Mouse (Mus musculus) left cerebral cortex, adult 9 months (tissue): ENCODE results near the gene Armc6.
A peak's percentile ranks its signal among the peaks of the same experiment; 100 is the strongest.
"Not testable (repeated sequence)": the region's sequence is repeated elsewhere in the genome, so short reads cannot be mapped to it uniquely, and the experiment has no call there.

Experiments used
- DNase-seq, 2 experiments: peaks; one replicate each; pipeline ENCODE4 v3.0.0; 2022; ENCODE audit warnings: low spot score in 2 of 2

Armc6 gene

DNA sequence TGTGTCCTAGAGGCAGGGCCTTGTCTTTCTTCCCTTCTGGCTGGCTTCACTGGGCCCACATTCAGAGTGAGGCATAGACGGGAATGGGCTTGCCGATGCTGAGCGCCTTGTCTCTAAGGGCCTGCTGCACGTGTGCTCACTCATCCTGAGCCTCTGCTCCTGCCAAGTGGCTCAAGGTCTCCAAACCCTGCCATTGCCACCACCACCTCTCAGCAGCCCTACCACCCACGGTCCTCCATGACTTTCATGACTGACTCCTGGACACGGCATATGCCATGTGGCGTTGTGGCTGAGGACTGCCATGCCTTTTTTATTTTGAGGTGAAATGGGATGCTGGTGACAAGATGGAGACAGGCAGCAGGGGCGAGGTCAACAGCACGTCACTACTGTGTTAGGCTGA is 3.4 kb downstream of the Armc6 start:
- DNase-seq, result no peak

DNA sequence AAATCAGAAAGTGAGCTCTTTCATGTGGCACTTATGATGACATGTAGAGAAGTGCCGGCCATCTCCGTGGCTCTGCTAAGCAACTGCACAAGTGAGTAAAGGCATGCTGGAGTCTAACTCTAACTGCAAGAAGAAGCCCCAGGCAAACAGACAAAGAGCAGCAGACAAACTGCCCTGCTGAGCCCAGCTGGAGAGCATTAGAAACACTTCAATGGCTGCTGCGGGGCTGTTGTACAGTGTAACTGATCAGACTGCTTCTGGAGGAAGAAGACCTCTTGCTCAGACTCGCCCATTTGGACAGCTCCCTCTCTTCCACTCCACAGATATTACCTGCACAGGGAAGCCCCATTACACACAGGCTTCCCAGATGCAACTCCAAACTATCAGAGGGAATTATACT is 6.3 kb downstream of the Armc6 start:
- no peak for DNase-seq

- DNase-seq, result no peak
Observed at GRCm38 (mm10) chr8:70223341-70223740, 10.9 kb downstream of the Armc6 start.

- no peak for DNase-seq
Observed at GRCm38 (mm10) chr8:70222041-70222440, 12.2 kb downstream of the Armc6 start.

DNA sequence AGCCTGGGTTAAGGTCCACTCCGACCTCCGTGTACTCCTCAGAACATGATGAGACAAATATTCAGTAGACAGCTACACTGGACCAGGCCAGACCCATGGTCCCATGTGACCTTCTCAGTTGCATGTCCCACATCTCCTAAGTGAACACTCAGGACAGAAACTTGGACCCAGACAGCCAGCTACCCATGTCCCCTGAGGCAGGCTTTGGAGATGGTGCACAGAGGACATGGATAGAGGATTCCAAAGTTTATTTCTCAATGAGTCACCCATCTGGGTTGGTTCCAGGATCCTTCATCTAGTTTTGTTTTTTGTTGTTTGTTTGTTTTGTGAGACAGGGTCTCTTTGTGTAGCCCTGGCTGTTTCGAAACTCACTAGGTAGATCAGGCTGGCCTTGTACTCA is 13.4 kb downstream of the Armc6 start:
- DNase-seq, result no peak

DNA sequence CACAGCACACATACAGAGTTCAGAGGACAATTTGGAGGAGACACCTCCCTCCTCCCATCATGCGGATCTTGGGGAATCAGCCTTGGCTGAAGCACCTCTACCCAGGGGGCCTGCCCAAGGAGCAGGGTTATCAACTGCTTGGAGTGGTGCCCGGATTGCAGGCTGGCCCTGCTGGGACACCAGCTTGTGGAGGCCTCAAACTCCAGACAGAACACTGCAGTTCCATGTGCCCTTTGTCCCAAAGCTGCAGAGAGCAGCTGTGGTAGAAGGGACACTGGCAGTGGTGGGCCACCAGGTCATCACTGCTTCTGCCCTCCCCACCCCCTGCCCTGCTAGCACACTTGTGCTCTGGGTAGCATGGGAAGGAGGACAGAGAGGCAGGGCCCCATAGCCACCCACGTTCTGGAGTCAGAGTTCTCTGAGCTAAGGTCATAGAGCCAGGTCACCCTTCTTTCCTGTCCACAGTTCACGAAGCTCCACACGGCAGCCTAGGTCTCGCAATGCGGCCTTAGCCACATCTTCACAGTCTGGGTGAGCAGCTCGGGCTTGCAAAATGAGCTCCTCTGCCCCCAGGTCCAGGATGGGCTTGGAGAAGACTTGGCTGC is 13.9 kb downstream of the Armc6 start:
- DNase-seq, result no peak

- no peak for DNase-seq
Observed at GRCm38 (mm10) chr8:70219107-70219684, 15.1 kb downstream of the Armc6 start.

GRCm38 (mm10) chr8:70217441-70217840 is 16.8 kb downstream of the Armc6 start:
- DNase-seq, result no peak

- DNase-seq, result peak; percentile 73 to 86
Observed at GRCm38 (mm10) chr8:70216566-70216965, 17.7 kb downstream of the Armc6 start.

DNA sequence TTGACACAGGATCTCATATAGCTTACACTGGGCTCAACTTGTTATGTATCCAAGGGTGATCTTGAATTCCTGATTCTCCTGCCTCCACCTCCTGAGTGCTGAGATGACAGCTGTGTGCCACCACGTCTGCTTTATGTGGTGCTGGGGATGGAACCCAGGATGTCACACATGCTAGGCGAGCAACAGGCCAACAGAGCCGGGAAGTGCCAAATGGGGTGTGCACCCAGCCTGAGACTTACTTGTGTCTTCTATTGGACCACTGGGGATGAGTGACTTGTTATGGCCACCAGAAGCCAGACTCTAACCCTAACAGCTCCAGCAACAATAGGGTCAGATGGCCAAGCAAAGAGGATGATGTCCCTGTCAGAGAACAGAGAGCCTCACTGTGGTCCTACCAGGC is 18.1 kb downstream of the Armc6 start:
- not testable (repeated sequence) for DNase-seq

DNA sequence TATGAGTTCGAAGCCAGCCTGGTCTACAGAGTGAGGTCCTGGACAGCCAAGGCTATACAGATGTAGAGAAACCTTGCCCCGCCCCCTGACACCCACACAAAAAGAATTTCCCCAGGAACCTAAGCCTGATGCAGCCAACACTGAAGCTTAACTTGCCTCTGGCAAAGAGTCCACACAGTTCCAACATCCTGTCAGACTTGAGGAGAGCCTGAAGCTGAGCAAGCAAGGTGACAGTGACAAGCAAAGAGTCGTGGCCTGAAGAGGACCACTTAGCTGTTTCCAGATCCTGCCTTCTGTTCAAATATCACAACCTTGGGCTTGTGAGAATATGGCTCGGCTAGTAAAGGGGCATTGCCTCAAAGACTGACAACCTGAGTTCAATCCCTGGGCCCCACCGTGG is 19.2 kb downstream of the Armc6 start:
- DNase-seq, result no peak

- DNase-seq, result no peak
Observed at GRCm38 (mm10) chr8:70214411-70214810, 19.9 kb downstream of the Armc6 start.

GRCm38 (mm10) chr8:70212112-70213055 is 21.9 kb downstream of the Armc6 start, which contains the start of gene Slc25a42:
TSS of gene Slc25a42 (minus strand) at chr8:70212305.
- peak; percentile 99 for DNase-seq

DNA sequence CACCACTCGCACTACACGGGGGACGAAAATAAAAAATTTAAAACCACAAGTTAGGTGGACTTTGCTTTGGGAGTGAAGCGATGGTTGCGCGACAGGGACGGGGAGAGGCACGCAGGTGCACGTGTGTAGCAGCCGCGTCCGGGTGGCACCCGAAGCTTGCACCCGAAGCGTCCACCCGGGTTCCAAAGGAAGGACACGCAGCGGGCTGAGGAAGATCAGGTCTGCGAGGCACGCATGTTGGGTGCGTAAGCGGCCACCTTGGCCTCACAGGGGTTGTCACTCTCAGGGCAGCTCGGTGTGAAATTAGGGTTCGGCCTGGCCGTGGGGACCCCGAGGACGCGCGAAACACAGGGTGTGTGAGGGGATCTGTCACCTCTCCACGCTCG is 22.5 kb downstream of the Armc6 start:
- DNase-seq, result peak; percentile 27 to 39

DNA sequence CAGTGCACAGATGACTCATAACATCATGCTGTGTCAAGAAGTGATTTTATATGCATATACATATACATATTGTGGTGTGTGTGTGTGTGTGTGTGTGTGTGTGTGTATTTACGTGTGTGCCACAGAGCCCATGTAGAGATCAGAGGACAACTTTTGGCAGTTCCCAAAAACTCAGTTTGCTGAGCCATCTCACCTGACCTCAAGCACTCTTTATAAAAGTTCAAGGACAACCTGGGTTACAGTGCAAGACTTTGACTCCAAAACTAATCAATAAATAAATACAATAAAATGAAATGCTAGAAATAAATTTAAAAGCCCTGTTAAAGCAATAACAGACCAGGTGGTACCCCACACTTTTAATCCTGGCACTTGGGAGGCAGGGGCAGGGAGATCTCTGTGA is 23.0 kb downstream of the Armc6 start:
- DNase-seq, result no peak

- peak in 1 of 2 experiments; percentile 33 for DNase-seq
Observed at GRCm38 (mm10) chr8:70210538-70210937, 23.7 kb downstream of the Armc6 start.

GRCm38 (mm10) chr8:70208130-70208529 is 26.1 kb downstream of the Armc6 start:
- DNase-seq, result no peak

- no peak for DNase-seq
Observed at GRCm38 (mm10) chr8:70204757-70205156, 29.5 kb downstream of the Armc6 start.

- no peak for DNase-seq
Observed at GRCm38 (mm10) chr8:70203072-70203471, 31.2 kb downstream of the Armc6 start.

- no peak for DNase-seq
Observed at GRCm38 (mm10) chr8:70201417-70201816, 32.8 kb downstream of the Armc6 start.

- DNase-seq, result peak; percentile 25 to 61
Observed at GRCm38 (mm10) chr8:70200098-70200681, 34.1 kb downstream of the Armc6 start.

GRCm38 (mm10) chr8:70197603-70198002 is 36.7 kb downstream of the Armc6 start:
- DNase-seq, result no peak
